Mouse (Mus musculus) liver, adult 2 months (tissue): Measurements from ENCODE around the gene Ttc29. TPM values are rescaled to one million over a fixed set of nuclear protein-coding genes. Genes with fewer than 3 reads are reported as not detected.

Experiments used
- DNase-seq: peaks from one replicate; pipeline ENCODE4 v3.0.0-alpha.2; 2011; ENCODE audit warnings: low read depth, low spot score; ENCODE audit errors: extremely low read depth
- H3K27ac ChIP-seq: fragments of 200-500 bp; replicated peaks from 2 replicates; pipeline ENCODE4 v1.5.1; 2012; ENCODE audit warnings: low read depth, mild to moderate bottlenecking, control low read depth, inconsistent platforms, low read length; ENCODE audit not compliant: insufficient read depth
- H3K27me3 ChIP-seq: fragments of 200-500 bp; 2 replicates; pipeline ENCODE4 v1.6.1; 2012; ENCODE audit warnings: mild to moderate bottlenecking, moderate library complexity, low read length, inconsistent platforms; ENCODE audit not compliant: control insufficient read depth, insufficient read depth
- H3K36me3 ChIP-seq: fragments of 200-500 bp; 2 replicates; pipeline ENCODE4 v1.6.1; 2012; ENCODE audit warnings: low read length, inconsistent platforms; ENCODE audit not compliant: control insufficient read depth, insufficient read depth
- H3K4me1 ChIP-seq: fragments of 200-500 bp; 2 replicates; pipeline ENCODE4 v1.6.1; 2011; ENCODE audit warnings: low read length; ENCODE audit not compliant: control insufficient read depth, insufficient read depth
- H3K4me3 ChIP-seq: fragments of 200-500 bp; 2 replicates; pipeline ENCODE4 v1.5.1; 2011; ENCODE audit warnings: low read depth, mild to moderate bottlenecking, control low read depth, low read length, moderate library complexity; ENCODE audit not compliant: insufficient read depth
- H3K79me2 ChIP-seq: fragments of 200-500 bp; 2 replicates; pipeline ENCODE4 v1.6.1; 2012; ENCODE audit warnings: inconsistent platforms, mild to moderate bottlenecking, low read length, moderate library complexity; ENCODE audit not compliant: control insufficient read depth, insufficient read depth
- H3K9ac ChIP-seq: fragments of 200-500 bp; 2 replicates; pipeline ENCODE4 v1.6.1; 2012; ENCODE audit warnings: low read depth, mild to moderate bottlenecking, control low read depth, inconsistent platforms, low read length
- CTCF ChIP-seq: fragments of 200-500 bp; IDR thresholded peaks from 2 replicates; pipeline ENCODE4 v1.5.1; 2011; ENCODE audit warnings: low read depth, low read length, control low read depth
- POLR2A ChIP-seq: fragments of 200-500 bp; IDR thresholded peaks from 2 replicates; pipeline ENCODE4 v1.6.1; 2011; ENCODE audit warnings: low read length, control low read depth; ENCODE audit not compliant: insufficient read depth; ENCODE audit errors: extremely low read depth
- WGBS: fragments of 180-500 bp; shearing (Covaris S2); methylation state at CpG from one replicate; pipeline ENCODE4 v1.1.7; 2018; 5-methylcytosine and 5-hydroxymethylcytosine counted together
- polyA plus RNA-seq: library from polyadenylated mRNA; depleted of rRNA; stranded (reverse); fragments of >200 nt; gene quantifications from 2 replicates; pipeline ENCODE4 v1.2.3, GENCODE M21; 2012
- total RNA-seq: library from RNA; depleted of rRNA; stranded (reverse); fragments of >200 nt; gene quantifications from 2 replicates; pipeline ENCODE4 v1.2.3, GENCODE M21; 2014

Gene Ttc29
- total and polyA plus RNA-seq, 2 experiments = not detected

DNA sequence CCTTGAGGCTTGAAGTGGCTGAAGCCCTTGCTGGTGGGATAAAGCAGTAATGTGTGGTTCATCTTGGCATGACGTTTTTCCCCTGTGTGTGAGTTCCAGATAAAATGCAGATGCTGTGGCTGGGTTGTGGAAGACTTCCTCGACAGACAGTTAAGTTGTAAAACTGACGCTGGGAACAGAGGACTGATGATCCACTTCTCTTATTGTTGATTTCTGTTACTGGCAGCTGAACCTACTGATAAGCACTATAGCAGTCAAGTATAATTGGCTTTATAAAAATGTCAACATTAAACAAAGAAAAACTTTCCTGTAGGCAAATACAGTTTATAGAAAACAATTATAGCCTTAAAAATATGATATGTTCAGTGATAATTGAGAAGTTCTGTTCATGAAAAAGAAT is 2.7 kb upstream of the Ttc29 start:
- no peak for DNase-seq
- no peak overlapping the region for H3K4me3 ChIP-seq
- no peak overlapping the region for H3K9ac ChIP-seq
- H3K4me1 ChIP-seq = no peaks in the 10 kb centered on the region
- no peak overlapping the region for H3K27ac ChIP-seq
- 60% methylated on average over 3 of the region's 3 CpGs for WGBS
- no peaks in the 10 kb centered on the region for H3K36me3 ChIP-seq
- H3K27me3 ChIP-seq = no peaks in the 10 kb centered on the region
- H3K79me2 ChIP-seq = no peaks in the 10 kb centered on the region
- TF ChIP-seq CTCF (no peak), POLR2A (no peak)

DNA sequence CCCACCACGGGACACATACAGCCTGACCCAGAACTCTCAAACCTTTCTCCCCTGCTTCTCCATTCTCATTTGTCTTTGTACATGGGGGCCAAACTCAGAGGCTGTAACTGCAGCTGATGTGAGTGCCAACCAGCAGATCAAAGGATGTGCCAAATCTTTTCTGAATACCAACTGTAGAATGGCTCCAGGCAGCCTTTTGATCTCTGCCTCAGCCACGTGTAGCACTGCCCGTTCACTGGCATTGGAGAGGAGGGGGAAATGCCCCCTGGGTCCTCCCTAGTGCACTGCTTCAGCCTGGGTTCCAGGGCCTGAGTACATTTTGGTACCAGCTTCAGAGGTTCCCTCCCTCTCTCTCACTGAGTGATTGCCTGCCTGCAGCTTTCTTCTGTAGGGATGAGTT is 1.5 kb downstream of the Ttc29 start:
- Histone ChIP-seq H3K36me3 (no peaks in the 10 kb centered on the region), H3K27me3 (no peaks in the 10 kb centered on the region), H3K4me3 (no peak overlapping the region), H3K9ac (no peak overlapping the region), H3K79me2 (no peaks in the 10 kb centered on the region), H3K27ac (no peak overlapping the region), H3K4me1 (no peaks in the 10 kb centered on the region)
- DNase-seq = no peak
- no peak for TF ChIP-seq POLR2A
- TF ChIP-seq CTCF = no peak
- WGBS = 41% methylated on average over 3 of the region's 3 CpGs

DNA sequence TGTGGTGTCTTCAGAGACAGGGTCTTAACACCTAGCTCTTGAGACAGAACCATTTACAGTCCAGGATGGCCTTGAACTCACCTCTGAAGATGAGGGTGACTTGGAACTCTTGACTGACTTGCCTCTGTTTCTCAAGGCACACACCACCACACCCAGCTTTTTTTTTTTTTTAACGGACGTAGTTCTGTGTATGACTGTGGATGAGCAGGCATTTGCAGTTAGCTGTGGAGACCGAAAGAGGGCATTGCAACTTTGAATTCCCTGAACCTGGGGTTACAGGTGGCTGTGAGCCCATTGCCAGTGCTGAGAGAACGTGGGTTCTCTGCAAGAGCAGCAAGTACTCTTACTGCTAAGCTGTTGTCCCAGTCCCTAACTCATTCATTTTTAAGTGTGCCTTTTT is 13.0 kb downstream of the Ttc29 start:
- no peak for TF ChIP-seq POLR2A
- TF ChIP-seq CTCF = no peak
- no peak overlapping the region for H3K9ac ChIP-seq
- no peak for DNase-seq
- H3K79me2 ChIP-seq = no peaks in the 10 kb centered on the region
- H3K4me3 ChIP-seq = no peak overlapping the region
- H3K27me3 ChIP-seq = no peaks in the 10 kb centered on the region; the same call in 1 of the 2 replicates
- no peak overlapping the region for H3K27ac ChIP-seq
- H3K36me3 ChIP-seq = no peaks in the 10 kb centered on the region
- no peaks in the 10 kb centered on the region for H3K4me1 ChIP-seq
- 73% methylated on average over 4 of the region's 4 CpGs for WGBS

DNA sequence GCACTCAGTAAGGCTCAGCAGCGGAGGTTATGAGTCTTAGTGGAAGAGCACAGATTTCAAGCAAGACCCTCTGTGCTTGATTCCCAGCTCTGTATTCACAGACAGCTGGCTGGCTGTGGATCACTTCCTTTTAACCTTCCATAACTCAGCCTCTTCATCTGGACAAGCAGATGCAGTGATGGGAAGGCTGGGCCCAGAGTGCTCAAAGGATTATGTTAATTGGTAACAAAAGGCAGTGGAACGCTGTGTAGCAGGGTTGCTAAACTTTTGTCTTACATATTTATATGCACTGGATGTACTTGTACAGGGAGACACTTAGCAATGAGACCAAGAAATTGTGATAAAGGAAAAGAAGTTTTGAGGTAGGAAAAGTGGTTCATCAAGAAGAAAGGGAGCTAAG is 17.6 kb downstream of the Ttc29 start:
- H3K4me1 ChIP-seq = no peaks in the 10 kb centered on the region
- 88% methylated on average over 2 of the region's 2 CpGs for whole genome bisulfite sequencing
- DNase-seq = no peak
- H3K4me3 ChIP-seq = no peak overlapping the region
- no peak for TF ChIP-seq CTCF
- no peak overlapping the region for H3K27ac ChIP-seq
- no peak overlapping the region for H3K9ac ChIP-seq
- no peaks in the 10 kb centered on the region; the same call in 1 of the 2 replicates for H3K27me3 ChIP-seq
- no peaks in the 10 kb centered on the region for H3K36me3 ChIP-seq
- H3K79me2 ChIP-seq = no peaks in the 10 kb centered on the region

DNA sequence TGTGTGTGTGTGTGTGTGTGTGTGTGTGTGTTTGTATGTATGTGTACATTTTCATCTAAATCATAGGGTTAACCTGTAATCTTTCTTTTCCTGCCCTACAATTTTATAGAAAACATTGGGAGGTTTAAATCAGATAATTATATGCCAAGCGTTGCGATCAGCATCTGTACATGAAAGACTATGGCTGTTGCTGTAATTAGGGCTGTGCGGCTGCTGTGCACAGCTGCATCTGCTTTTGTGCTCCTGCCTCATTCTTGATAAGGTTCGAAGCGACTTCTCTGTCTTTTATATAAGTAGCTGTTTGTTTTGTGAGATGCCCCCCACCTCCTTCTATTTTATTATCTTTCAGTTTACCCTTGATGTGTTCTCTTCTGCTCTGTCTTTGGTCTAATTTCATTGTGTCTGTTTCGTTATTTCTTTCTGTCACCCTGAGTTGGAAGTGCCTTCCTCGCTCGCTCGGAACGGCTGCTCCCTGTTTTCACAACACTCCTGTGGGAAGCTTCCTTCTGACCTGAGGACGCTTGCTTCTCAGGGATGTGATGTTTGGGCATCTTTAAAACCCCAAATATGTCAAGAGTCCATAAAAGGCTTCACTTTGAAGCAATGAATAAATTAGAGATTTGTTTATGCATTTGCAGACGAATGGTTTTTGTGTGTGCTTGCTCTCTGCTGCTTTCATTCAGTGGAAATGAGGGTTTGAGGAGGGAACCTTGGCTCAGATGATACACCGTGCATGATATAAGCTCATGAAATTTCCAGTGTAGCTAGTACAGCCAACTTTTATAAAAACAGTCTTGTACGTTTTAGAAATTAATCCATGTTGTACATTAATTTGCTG is 20.0 kb downstream of the Ttc29 start:
- no peak for DNase-seq
- no peak overlapping the region for H3K27ac ChIP-seq
- WGBS = 72% methylated on average over 14 of the region's 14 CpGs
- H3K4me3 ChIP-seq = no peak overlapping the region
- no peaks in the 10 kb centered on the region for H3K4me1 ChIP-seq
- H3K9ac ChIP-seq = no peak overlapping the region
- TF ChIP-seq POLR2A (no peak), CTCF (no peak)
- no peaks in the 10 kb centered on the region for H3K79me2 ChIP-seq
- H3K27me3 ChIP-seq = no peaks in the 10 kb centered on the region; the same call in 1 of the 2 replicates
- H3K36me3 ChIP-seq = no peaks in the 10 kb centered on the region

DNA sequence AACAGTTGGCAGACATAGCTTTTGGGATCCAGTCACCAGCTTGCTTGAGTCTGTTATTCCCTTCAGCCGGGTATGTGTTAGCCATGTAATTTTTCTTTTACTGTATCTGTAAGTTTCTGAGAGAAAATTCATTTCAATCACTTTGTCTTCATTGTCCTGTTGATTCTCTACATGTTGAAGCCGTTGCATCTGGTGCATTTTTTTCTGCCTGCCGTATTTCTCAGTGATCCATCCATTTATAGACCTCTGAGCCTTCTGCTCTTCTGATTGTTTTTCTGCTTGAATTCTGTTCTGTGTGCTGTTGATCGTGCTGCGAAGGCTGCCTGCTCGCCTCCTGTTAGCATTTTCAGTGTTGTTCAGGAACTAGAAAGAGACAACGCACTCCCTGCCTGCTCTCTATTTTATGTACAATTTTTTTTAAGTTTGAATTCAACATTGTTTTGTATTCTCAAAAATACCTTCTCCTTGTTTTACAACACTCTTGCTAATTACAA is 20.7 kb downstream of the Ttc29 start:
- 80% methylated on average over 7 of the region's 7 CpGs for WGBS
- no peak overlapping the region for H3K9ac ChIP-seq
- DNase-seq = no peak

More for the DNA sequence above, 20.7 kb downstream of the Ttc29 start:
- H3K79me2 ChIP-seq = no peaks in the 10 kb centered on the region
- TF ChIP-seq POLR2A (no peak), CTCF (no peak)
- no peak overlapping the region for H3K27ac ChIP-seq
- no peaks in the 10 kb centered on the region; the same call in 1 of the 2 replicates for H3K27me3 ChIP-seq
- H3K4me1 ChIP-seq = no peaks in the 10 kb centered on the region
- H3K36me3 ChIP-seq = no peaks in the 10 kb centered on the region
- H3K4me3 ChIP-seq = no peak overlapping the region
